Mouse (Mus musculus) left cerebral cortex, adult 2 months (tissue): Measurements from ENCODE around the gene Tpcn1. TPM values are rescaled to one million over a fixed set of nuclear protein-coding genes. Genes with fewer than 3 reads are reported as not detected.
"Not testable (repeated sequence)": the region's sequence is repeated elsewhere in the genome, so short reads cannot be mapped to it uniquely, and the experiment has no call there.

Source experiments
- DNase-seq, 2 experiments: peaks; one replicate each; pipeline ENCODE4 v3.0.0; 2021 to 2022; ENCODE audit warnings: low spot score in 2 of 2, mixed read lengths in 1 of 2; ENCODE audit errors: extremely low spot score in 1 of 2
- H3K27ac ChIP-seq: fragments of 200-600 bp; 2 replicates; pipeline ENCODE4 v1.8.1; 2022
- H3K4me3 ChIP-seq: fragments of 200-600 bp; 2 replicates; pipeline ENCODE4 v1.8.1; 2022
- CTCF ChIP-seq: fragments of 200-600 bp; IDR thresholded peaks from 2 replicates; pipeline ENCODE4 v1.8.1; 2022; ENCODE audit warnings: antibody characterized with exemption, mild to moderate bottlenecking, moderate library complexity
- intact Hi-C: fragments of 180-260 bp; cut with DNase I; formaldehyde crosslinking; loops from one replicate; pipeline ENCODE4 v1.15.1; 2025
- total RNA-seq, 2 experiments: library from RNA; stranded (reverse); gene quantifications; 2 replicates each; pipeline ENCODE4 v1.2.3; 2021

Tpcn1 gene
- total RNA-seq, 2 experiments from 2014 or later = 36.8 to 42.1 TPM

DNA sequence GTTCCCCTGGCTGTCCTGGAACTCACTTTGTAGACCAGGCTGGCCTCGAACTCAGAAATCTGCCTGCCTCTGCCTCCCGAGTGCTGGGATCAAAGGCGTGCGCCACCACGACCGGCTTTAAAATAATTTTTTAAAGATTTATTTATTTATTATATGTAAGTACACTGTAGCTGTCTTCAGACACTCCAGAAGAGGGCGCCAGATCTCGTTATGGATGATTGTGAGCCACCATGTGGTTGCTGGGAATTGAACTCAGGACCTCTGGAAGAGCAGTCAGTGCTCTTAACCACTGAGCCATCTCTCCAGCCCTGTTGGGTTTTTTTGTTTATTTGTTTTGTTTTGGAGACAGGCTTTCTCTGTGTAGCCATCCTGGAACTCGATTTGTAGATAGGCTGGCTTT, 87.9 kb downstream of the Tpcn1 start:
- intact Hi-C loops = loop anchor here (5.0 to 10.0 kb wide), 3 partner anchors 87 to 312 kb away; partner anchors contain the start of genes Iqcd, Oas1c, Oas2 and Tpcn1
- DNase-seq, H3K27ac ChIP-seq, H3K4me3 ChIP-seq: not testable (repeated sequence)
- TF ChIP-seq CTCF = peak; percentile 41

DNA sequence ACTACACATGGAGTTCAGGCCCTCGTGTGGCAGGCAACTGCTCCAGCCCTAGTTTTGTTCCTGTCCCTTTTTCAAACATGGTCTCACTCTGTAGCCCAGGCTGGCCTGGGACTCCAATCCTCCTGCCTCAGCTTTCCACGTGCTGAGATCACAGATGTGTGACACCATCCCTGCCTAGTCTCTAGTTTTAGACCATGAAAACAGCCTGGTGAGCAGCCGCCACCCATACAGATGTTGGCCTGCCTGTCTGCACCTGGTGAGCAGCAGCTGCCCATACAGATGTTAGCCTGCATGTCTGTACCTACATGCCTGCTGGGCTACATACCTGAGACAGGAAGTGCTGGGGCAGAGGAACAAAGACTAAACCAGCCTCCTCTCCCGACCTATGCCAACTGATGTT, 89.3 kb downstream of the Tpcn1 start:
- intact Hi-C loops = no loop called here
- Histone ChIP-seq H3K4me3 (no peak overlapping the region), H3K27ac (no peak overlapping the region)
- no peak for TF ChIP-seq CTCF
- DNase-seq = no peak

DNA sequence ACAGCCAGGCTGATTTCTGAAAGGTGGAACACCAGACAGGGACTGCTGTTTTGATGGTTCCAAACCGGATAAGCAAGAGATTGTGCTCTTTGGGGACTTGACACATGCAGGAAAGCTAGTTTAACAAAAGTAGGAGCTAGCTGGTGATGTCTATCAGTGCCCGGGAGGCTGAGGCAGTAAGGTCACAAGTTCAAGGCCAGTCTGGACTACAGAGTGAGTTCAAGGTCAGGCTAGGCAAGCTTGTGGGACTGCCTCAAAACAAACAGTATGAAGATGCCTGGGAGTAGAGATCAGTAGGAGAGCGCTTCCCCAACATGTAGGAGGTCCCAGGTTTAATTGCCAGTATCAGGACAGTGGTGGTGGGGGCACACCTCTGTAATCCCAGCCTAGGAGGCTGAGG, 91.4 kb downstream of the Tpcn1 start:
- DNase-seq = no peak
- H3K27ac ChIP-seq = no peak overlapping the region
- no peak for TF ChIP-seq CTCF
- intact Hi-C loops = no loop called here
- H3K4me3 ChIP-seq = no peak overlapping the region

DNA sequence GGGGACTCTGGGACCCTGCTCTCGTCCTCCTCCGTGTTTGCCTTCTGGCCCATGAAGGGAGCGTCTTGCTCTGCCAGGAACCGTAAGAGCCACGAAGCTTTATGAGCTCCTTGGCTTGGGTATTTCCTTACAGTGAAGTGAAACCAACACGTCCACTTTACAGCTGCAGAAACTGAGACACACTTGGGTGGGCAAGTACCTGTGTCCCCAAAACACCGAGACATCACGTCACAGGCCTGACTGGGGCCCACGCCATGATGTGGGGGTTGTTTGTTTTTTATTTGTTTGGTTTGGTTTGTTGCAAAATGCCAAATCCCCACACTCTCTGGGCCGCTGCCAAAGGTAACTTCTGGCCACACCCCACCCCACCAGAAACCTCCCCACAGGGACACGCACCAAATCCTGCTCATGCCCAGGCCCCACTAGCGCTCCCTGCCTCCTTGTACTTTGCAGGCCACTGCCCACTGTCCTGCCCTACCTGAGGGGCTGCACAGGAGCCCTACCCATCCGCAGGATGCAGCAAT, 92.7 kb downstream of the Tpcn1 start:
- Histone ChIP-seq H3K27ac (peak overlapping the region; percentile 29), H3K4me3 (no peak overlapping the region)
- no peak for TF ChIP-seq CTCF
- DNase-seq = no peak
- intact Hi-C loops = no loop called here

DNA sequence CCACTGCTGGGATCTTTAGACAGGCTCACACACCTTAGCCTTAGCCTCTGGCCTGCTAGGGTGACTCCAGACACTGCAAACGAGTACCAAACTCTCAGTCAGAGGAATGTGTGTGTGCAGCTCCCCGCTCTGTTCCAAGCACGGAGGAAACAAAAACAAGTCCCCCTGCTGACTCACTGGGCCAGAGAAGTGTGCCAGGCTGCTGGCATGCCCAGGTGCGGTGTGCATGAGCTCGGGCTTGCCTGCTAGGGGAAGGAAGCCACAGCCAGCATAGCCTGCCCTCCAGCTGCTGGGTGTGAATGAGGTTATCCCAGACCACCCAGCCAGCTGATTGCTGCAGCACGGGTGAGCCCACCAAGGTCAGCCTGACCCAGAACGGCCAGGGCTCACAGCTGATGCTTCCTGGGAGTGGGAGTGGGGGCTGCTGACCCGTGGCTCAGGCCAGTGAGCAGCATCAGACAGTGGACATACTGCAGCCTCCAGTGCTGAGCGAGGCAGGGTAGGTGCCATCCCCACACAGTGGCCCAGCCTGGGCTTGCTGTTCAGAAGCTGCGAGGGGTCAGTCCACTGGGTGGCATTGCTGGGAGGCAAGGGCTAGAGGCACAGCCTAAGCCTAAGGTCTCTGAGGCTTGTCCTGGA, 93.3 kb downstream of the Tpcn1 start:
- Histone ChIP-seq H3K4me3 (no peak overlapping the region), H3K27ac (peak overlapping the region; percentile 36)
- peak in 1 of 2 experiments; percentile 35 for DNase-seq
- no peak for TF ChIP-seq CTCF
- intact Hi-C loops = no loop called here

DNA sequence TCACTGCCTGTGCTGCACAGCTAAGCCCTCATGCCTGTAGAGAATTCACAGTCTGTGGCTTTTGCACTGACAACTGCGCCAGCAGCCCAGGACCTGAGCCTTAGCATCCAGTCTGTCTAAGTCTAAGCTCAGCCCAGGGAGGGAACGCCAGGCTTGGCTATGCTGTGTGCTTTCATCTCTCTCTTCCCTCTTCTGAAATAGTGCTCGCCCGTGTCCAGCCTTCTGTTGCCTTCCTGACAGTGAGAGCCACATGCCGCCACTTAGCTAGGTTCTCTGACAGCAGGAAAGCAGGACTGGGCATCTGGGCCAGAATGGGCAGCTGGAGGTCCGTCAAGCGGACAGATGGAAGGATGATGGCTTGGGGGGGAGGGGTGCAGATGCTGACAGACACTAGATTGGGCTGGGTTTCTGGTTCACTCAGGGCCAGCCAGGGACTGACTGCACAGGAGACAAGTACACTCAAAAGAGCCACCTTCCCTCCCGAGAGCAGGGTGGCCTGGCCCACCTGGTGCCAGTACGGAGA, 94.5 kb downstream of the Tpcn1 start:
- DNase-seq = no peak
- intact Hi-C loops = no loop called here
- no peak for TF ChIP-seq CTCF
- Histone ChIP-seq H3K4me3 (no peak overlapping the region), H3K27ac (no peak overlapping the region)

DNA sequence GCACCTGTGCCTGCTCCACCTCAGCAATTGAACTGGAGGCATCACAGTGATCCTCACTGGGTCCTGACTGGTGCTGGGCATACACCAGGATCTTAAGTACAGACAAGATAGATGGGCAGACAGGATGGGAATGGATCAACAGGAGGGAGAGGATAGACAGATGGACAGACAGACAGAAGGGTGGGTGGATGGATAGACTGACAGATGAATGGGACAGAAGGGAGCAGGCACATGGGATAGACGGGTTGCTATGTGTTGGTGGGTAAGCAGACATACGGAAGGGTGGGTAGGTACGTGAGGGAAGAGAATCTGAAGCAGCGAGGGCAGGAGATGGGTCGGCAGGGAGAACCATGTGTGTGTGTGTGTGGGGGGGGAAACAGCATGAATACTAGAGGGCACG, 95.0 kb downstream of the Tpcn1 start:
- no peak overlapping the region for H3K4me3 ChIP-seq
- intact Hi-C loops = no loop called here
- no peak for DNase-seq
- no peak for TF ChIP-seq CTCF
- H3K27ac ChIP-seq = no peak overlapping the region

DNA sequence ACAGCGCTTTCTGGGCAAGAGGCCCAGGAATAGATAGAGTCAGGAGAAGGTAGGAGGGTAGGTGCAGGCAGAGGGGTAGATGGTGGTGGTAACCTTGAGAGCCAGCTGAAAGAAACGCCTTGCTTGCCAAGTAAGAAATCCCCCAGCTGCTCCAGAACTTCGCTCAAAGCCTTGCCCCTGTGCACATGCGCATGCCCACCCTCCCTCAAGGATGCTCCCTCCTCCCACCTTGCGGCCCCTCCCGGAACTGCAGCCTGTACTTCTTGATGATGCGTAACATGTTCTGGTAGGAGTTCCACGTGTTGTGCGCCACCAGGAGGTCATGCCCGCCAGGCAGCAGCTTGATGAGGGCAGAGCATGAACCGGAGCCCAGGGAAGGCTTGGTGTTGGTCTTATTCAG, 96.0 kb downstream of the Tpcn1 start:
- intact Hi-C loops = no loop called here
- H3K27ac ChIP-seq = no peak overlapping the region
- DNase-seq = no peak
- H3K4me3 ChIP-seq = no peak overlapping the region
- TF ChIP-seq CTCF = peak; percentile 47

DNA sequence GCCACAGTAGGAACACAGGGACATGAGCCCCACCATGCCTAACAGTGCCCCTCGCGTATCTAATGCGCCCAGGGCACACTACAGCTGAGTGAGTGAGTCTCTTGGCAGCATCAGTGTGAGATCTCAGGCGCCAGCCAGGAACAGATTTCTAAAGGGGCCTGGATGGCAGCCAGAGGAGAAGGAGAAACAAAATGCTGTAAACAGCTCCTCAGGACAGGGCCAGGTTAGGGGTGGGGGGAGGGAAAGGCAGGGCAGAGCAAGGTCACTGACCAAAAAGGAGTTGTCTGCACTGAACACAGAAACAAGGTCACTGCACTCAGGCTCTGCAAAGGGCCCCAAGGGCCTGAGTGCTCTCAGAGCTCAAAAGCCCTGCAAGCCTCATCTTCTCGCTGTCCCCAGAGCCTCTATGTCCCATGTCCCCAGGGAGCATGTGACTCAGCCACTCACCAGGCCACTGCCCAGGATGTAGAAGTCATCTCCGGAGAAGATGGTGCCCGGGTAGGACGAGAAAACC, 97.7 kb downstream of the Tpcn1 start:
- H3K4me3 ChIP-seq = no peak overlapping the region
- intact Hi-C loops = no loop called here
- no peak for TF ChIP-seq CTCF
- peak overlapping the region; percentile 55 for H3K27ac ChIP-seq
- DNase-seq = peak in 1 of 2 experiments; percentile 47

DNA sequence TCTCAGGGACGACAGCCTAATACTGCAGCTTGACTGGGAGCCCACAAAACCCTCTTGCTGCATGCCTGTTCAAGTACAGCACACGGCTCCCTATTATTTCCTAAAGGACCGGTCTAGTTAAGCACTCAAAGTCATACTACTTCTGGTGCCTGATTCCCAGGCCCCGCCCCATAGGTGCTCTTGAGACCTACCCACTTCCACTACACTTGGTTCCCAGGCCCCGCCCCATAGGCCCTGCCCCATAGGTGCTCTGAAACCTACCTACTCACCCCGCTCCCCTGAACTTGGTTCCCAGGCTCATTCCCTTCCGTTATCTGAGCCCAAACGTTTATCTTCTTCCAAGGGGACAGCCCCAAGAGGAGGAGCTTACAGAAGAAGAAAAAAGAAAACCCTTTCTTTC, 100.6 kb downstream of the Tpcn1 start:
- no peak for DNase-seq
- intact Hi-C loops = no loop called here
- TF ChIP-seq CTCF = no peak
- no peak overlapping the region for H3K27ac ChIP-seq
- no peak overlapping the region for H3K4me3 ChIP-seq

Other genes starting within 250 kb of the Tpcn1 start
- gene Lhx5, start 157.0 kb downstream of the Tpcn1 start, total RNA-seq = not detected
- gene Sdsl, start 115.9 kb downstream of the Tpcn1 start, total RNA-seq = 1 to 10 TPM; 5.3 to 7.4 TPM
- under 1 TPM in 1 of 2 experiments, not detected in 1; 0.61 TPM for gene Sds, start 112.1 kb downstream of the Tpcn1 start, total RNA-seq
- 10 to 100 TPM; 60.6 to 61.7 TPM for gene Plbd2, start 85.0 kb downstream of the Tpcn1 start, total RNA-seq
- 1 to 10 TPM; 4.5 to 7.5 TPM for gene Slc8b1, start 77.5 kb downstream of the Tpcn1 start, total RNA-seq
- under 1 TPM; 0.47 to 0.75 TPM for gene Iqcd, start 343 bp upstream of the Tpcn1 start, total RNA-seq
- gene Rita1, start 23.9 kb upstream of the Tpcn1 start, total RNA-seq = 10 to 100 TPM; 29.5 to 29.9 TPM
- 10 to 100 TPM; 38.6 to 41.0 TPM for gene Ddx54, start 24.1 kb upstream of the Tpcn1 start, total RNA-seq
- gene Cfap73, start 45.6 kb upstream of the Tpcn1 start, total RNA-seq = under 1 TPM in 1 of 2 experiments, not detected in 1; 0.52 TPM
- gene Rasal1, start 60.1 kb upstream of the Tpcn1 start, total RNA-seq = 10 to 100 TPM; 85.3 TPM
- gene Dtx1, start 123.3 kb upstream of the Tpcn1 start, total RNA-seq = 10 to 100 TPM; 74.5 to 76.9 TPM
- gene Oas2, start 161.2 kb upstream of the Tpcn1 start, total RNA-seq = under 1 TPM in 1 of 2 experiments, not detected in 1; 0.14 TPM
- not detected for gene Oas3, start 189.0 kb upstream of the Tpcn1 start, total RNA-seq
- gene Oas1e, start 206.9 kb upstream of the Tpcn1 start, total RNA-seq = not detected
- 1 to 10 TPM in 1 of 2 experiments, under 1 TPM in 1; 0.82 to 1.0 TPM for gene Oas1c, start 223.8 kb upstream of the Tpcn1 start, total RNA-seq